Mouse (Mus musculus) brain, embryonic 14.5 days (tissue): ENCODE measurements at regions not wholly inside any gene's neighbourhood (a gene's known extent, or its start where the extent isn't known, plus 50 kb on each side); places are given as distances from the start of the nearest gene placed in this dataset.

ENCODE experiments used
- CTCF ChIP-seq: fragments of 200-500 bp; IDR thresholded peaks from 2 replicates; pipeline ENCODE4 v1.5.1; 2012; ENCODE audit warnings: inconsistent platforms, mild to moderate bottlenecking, moderate library complexity, borderline replicate concordance; ENCODE audit not compliant: insufficient read depth, insufficient read length; ENCODE audit errors: extremely low read depth
- POLR2A ChIP-seq: fragments of 200-500 bp; IDR thresholded peaks from 2 replicates; pipeline ENCODE4 v1.6.1; 2012; ENCODE audit warnings: mild to moderate bottlenecking, inconsistent platforms, borderline replicate concordance; ENCODE audit not compliant: poor library complexity, insufficient read depth, insufficient read length, severe bottlenecking; ENCODE audit errors: extremely low read depth

DNA sequence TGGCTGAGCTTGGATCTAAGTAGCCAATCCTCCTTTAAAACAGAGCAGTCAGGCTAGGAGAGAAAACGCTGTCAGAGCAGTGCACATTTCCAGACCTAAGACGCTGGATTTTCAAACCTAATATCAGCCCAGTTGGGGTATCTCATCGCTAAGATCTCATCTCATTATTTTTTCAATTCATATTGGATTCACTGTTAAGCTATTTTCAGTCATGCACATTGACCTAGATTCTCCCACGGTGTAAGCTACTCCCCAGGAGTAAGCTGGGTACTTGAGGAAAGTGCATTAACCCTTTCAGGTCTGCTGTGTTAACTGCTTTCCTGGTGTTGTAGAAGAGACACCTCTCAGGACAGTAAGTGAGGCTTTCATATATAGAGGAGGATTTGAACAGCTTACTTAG is 222.7 kb downstream of the Fign start:
- no peak for TF ChIP-seq POLR2A
- TF ChIP-seq CTCF: no peak
